Mouse (Mus musculus): ENCODE measurements around the gene Zfp385b. TPM values are rescaled to one million over a fixed set of nuclear protein-coding genes. Genes with fewer than 3 reads are reported as not detected.

The Zfp385b gene
- total RNA-seq (2021), result 1 to 10 TPM; 7.3 to 9.4 TPM
- long read RNA-seq, experiment 1, partial matches to known transcripts, result 0 of 1 reads
- long read RNA-seq, experiment 1, other reads (novel, unspliced or antisense), result 1 of 1 reads
- long read RNA-seq, experiment 2, partial matches to known transcripts, result 0 of 1 reads
- long read RNA-seq, experiment 2, other reads (novel, unspliced or antisense), result 0 of 1 reads

DNA sequence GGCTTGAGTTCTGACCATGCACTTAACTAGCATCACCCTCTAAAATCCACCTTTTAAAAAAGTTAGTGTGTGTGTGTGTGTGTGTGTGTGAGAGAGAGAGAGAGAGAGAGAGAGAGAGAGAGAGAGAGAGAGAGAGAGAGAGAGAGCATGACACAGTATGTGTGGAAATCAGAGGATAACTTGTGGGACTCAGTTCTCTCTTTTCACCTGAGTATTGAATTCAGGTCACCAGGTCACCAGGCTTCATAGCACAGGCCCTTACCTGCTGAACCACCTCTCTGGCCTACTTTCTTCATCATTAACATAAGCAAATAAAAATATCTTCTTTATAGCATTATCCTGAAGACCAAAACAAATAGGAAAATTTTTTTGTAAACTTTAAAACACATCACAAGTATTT, at the start of gene Zfp385b:
TSS of gene Zfp385b (minus strand) at position 101 of the 400 bp plus-strand sequence.
- no peak for DNase-seq

DNA sequence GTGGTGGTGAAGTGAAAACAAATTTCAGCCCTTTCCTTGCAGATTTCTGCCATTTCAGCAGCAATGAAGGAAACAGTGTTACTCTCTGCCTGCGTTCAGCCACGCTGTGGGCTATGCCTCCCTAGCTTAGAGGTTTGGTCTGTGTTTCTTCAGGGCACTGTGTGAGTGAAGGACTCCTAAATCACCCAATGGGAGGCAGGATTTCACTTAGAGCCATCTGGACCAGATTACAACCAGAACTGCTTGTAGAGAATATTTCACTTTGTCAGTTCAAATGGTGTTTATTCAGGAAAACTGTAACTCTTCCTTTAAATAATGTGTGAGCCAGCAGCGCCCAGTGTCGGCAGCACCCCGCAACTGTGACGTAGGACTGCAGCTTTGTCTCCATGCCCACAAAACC, 44.5 kb upstream of the Zfp385b start:
- no peak for DNase-seq

DNA sequence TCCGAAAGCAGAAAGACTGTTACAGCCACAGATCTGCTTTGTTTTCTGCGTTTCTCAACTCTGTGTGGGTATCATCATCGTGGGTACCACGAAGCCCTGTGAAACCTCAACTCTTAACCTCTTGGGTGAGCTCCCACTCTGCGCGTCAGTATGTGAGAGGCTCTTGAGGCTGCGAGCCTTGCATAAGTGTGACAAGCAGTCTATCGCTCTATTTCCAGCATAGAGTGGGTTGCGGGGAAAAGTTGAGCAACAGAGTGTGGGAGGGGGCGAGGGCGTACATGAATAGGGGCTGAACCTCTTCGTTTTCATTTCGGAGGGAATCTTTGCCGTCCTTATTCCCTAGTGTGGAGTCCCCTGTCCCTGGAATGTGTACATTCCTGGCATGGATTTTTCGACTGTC, 44.1 kb upstream of the Zfp385b start:
- DNase-seq, result peak in 1 of 2 experiments; percentile 12

DNA sequence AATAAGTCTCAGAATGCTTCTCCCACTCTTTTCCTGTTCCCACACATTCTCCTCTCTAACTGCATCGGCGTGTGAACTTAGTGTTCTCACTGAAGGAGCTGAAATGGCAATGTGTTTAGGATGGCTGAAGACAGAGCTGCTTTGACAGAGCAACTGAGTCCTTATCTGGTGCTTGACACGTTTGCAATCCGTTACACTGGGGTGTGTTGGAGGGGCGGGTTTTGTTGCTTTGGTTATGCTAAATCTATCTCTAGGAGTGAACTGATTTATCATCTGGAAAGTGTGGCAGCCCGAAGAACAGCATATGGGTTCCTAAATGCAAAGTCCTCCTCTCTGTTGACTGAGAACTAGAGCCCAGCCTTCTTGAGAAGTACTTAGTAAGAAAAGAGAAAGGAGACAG, 22.0 kb upstream of the Zfp385b start:
- DNase-seq, result no peak

DNA sequence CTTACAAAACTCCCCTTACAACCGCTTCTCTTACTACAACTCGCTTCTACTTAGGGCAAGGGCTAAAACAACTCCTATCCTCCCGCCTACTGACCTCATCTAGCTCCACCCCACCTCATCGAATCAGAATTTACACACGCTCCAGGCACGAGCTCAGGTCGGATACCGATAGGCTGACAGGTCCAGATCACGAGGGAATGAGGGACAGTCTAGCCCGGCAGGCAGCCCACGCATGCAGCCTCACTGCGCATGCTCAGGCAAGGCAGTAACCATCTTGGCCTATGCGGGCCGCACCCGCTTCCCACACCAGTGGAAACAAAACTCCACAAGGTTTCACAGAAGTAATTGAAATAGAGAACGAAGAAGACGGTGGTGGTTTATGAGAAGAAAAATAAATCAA, 20.1 kb upstream of the Zfp385b start:
- no peak for DNase-seq

DNA sequence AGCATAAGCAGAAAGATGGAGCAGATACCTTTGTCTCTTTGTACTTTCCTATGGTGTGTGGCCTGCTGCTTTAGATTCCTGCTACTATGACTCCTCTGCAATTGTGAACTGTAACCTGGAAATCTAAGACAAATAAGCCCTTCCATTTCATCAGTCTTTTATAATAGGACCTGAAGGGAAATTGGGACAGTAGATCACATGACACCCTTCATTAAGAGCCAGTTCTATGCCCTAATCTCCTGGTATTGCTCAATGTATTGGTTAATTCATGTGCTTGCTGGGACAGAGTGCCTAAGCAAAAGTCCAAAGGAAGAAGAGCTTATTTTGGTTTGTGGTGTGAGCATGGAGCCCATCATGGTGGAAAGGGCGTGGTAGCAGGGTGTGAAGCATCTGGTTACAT, 19.2 kb upstream of the Zfp385b start:
- no peak for DNase-seq

DNA sequence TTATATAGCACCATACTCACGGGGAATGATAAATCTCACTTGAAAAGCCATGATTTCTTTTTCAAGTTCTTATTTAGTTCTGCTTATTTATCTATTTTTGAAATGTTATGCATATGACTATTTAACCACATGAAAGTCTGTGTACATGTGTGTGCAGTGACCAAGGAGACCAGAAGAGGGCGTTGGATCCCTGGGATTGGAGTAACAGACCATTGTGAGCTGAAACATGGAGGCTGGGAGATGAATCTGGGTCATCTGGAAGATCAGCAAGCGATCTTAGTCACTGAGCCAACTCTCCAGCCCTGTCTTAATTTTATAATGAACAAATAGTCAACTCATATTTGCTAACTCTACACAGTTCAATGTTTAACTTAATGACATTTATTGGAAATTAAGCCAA, 16.3 kb upstream of the Zfp385b start:
- DNase-seq, result no peak

DNA sequence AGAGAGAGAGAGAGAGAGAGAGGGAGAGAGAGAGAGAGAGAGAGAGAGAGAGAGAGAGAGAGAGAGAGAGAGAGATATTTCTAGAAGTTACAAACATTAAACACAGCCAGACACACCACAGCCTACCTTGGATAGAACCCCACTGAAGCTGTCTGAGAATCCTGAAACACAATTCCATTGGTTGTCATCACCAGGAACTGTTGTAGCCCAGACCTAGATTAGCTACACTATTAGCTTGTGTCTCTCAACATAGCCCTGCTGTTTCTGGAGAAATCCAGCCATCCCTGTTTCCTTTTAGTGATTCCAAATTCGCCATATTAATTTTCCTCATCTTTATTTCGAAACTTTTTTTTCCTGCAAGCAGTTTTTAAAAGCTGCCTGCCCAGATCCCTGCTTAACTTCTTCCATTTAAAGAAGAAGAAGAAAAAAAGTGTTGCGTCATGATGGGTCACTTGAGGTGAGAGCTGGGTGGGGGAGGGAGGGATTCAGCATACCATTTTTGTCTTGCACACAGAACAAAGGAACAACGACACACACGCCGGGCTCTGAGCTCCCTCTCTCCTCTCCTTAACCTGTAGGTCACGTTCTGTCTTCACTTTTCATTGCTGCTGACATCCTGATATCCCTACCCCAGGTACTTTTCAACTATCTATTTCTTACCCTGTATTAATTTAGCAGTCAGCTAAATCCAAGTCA, 6.8 kb upstream of the Zfp385b start:
- peak; percentile 36 to 56 for DNase-seq

DNA sequence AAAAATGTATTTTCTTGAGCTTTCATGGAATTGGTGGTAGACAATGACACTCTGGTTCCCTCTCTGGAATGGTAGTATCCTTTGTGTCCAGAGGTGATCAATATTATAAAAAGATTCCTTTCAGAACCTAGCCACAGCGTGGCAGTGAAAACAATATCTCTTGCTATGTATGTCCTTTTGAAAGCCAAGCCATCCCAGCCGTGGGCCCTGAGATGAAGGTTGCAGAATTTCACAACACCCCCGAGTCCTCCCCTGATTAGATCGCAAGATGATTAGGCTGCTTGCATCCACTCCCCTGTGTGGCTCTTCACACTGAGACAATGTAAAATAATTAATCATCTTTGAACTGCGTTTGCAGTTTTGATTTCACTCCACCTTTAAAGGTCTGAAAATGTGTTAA, 3.6 kb upstream of the Zfp385b start:
- DNase-seq, result no peak

DNA sequence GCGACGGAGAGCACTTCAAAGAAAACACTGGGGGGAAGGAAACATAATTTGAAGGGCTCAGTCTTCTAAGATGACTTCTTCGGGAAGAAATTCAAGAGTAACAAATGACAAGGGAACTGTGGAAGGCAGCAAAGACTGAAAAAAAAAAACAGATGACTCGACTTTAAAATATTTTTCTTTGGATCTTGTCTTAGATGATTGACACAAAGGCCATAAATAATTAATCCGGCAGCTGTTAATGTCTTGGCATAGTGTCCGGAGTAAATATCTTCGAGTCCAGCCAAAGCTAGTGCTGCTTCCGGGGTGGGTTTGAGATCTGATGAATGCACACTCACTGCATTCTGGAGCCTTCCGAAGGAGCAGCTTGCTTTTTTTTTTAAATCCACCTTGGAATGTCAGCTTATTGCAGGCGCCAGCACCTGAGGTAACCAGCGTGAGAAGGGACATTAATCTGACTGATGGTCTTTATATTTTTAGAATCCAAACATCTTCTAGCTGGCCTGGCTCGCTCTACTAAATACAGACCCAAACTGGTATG, 2.0 kb downstream of the Zfp385b start:
- no peak for DNase-seq

DNA sequence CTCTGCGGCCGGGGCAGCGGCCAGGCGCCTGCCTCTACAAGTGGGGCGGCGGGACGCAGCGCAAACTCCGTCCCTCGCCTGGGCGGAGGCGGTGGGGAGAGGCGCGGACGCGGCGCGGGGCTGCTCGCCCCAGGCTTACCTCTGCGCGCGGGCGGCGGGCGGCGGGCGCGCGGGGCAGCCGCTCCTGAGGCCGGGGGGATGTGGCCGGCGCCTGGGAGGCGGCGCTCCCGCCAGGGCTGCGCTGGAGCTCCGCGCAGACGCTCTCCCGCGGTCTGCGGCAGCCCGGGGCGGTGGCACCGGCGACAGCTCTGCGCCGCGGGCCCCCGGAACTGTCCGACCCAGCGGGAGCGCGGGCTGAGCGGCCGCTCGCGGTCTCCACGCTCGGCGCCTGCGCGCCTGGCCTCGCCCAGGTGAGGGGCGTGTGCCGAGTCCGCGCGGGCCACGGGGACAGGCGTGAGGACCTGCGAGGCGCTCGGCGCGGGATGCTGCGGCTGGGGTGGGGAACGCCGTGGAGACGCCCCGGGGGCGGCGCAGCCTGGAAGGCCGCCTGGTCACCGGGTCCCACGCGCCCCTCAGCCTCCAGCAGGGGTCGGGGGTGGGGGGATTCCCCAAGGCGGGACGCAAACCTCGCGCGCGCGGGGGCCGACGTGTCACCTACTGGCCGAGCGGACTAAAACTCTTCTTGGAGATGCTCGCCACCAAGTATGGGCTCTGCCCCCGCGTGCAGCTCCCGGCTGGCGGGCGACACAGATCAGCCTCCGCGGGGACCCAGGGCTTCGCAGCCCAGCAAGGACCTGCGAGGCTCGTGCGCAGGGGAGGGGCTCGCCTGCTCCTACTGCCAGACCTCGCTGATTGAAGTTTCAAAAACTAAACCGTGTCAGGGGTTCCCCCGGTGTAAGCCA, 2.8 kb downstream of the Zfp385b start:
- peak; percentile 10 to 28 for DNase-seq

DNA sequence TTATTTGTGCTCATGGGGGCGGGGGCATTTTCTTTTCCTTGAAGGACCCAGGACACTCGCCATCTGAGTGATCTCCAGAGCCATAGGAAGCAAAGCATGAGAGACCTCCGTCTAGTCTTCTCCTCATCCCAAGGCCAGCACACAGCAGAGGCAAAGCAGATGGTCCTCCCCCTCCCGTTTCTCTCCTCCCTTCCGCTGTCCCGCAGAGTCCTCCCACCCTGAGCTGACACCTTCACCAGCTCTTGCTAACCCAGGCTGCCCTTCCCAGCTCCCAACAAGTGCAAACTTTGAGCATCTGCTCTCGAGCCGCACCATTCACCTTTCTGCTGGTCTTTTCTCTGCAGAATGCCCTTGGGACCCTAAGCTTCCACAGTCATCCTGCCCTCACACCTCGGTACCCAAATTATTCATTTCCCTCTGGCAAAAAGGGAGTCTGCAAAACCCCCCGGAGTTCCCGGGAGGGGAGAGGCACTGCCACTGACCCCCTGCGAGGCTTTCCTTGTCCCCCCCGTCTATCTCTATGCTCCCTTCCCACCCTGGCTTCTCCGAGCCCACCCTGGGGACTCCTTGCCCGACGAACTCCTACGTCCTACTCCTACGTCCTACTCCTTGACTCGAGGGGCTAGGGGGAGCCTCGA, 3.5 kb downstream of the Zfp385b start:
- DNase-seq, result no peak

DNA sequence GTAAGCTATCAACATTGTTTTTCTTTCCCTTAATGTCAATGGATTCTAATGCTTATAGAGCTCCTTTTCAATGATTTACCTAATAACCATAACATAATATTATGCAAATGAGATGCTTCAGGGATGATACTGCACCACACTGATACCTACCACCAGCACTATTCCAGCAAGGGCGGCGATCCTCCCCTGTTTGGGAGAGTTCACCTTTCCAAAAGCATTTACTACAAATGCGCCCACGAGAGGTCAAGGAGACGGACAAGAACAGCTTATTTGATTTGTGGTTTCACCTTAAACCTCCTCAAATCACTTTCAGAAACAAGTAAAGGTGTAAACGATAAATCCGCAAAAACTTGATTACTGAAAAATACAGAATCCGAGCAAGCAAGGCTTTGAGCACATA, 4.5 kb downstream of the Zfp385b start:
- no peak for DNase-seq

DNA sequence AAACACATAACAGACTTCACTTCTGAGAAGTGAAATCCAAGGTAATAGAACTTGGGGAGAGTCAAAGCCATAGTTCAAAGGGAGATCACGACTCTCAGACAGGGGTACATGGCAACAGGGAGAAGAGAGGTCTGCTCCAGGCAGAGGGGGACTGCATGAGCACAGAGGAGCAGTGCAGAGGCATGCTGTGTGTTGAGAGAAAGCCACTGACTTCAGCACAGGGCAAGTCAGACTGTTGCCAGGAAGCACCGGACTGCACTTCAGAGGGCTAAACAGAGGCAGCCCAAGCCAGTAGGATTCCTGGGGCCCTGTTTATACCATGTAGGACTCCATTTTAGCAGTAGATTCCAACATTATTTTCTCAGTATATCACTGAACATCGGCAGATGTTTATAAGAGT, 6.4 kb downstream of the Zfp385b start:
- no peak for DNase-seq

DNA sequence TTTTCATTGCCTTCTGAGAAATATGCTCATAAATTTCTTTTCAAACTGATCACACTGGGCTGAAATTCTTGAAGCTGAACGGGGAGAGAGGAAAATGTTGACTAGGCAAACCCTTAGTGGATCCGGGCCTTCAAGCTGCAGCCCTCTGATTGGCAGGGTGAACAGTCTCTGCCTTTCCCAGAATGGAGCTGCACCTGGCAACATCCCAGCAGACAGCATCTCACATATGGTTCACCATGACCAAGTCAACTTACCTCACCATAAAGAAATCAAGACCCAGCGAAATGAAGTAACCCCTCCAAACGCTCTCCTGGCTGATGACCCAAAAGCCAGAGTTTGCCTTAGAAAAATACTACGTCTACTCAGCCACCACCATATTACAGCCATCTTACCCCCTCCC, 8.7 kb downstream of the Zfp385b start:
- DNase-seq, result no peak

DNA sequence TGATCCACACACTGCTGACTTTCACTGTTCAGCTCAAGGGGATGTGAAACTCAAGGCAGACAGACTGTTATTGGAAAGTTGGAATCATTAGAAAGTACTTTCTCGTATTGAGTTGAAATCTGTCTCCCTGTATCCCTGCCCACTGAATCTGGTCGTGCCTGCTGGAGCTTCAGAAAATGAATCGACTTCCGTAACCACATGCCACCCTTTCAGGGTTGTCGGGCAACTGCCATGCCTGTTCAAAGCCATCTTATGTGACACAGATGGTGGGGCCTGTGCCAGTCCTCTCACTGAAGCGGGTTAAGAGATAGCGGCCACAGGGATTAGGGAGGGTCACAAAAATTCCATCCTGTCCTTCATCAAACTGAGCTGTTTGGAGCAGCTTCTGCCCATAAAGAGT, 14.7 kb downstream of the Zfp385b start:
- no peak for DNase-seq

DNA sequence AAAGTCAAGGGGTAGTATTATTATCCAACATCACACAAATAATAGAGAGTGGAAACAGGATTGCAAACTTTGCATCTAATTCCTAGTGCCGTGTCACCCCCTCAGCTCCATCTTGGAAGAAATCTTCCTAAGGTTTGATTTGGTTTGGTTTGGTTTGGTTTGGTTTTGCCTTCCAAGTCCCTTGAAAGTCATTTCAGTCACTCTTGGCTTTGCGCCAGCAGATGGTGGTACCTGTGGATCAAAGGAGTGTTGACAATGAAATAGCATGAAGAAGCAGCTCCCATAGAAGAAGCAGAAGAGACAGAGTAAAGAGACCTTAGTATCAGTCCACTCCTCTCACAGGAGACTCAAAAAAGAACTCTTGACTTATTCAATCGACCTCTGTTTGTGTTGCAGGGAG, 17.1 kb downstream of the Zfp385b start:
- no peak for DNase-seq

DNA sequence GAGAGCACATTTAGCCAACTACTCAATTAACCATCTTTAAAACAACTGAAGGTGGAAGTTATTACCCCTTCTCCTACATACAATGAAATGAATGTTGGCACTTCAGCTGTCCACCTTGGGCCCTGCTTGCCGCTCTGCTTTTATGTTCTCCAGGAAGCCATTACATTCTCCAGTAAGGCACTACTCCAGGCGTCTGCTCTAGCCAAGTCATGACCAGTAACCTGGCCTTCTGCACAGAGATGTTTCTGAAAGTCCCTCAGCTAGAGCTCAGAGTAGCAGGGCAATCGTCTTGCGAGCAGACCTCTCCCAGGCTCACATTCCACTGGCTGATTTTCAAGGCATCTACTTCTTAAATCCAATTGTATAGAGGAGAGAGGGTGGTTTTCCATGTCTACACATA, 18.0 kb downstream of the Zfp385b start:
- no peak for DNase-seq

DNA sequence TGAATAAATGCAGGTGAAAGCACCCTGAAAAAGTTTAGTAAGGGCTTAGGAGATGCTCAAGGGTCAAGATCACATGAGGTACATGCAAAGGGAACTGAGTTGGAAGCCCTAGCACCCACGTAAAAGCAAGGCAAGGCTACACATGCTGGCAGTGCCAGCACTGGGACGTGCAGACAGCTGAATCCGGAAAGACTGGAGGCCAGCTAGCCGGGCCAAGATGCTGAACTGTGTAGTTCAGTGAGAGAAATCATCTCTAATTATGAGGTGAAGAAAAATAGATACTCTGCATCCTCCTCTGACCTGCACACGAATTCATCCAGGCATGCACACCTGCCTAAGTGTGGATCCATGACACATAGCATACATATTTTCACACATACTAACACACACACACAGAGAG, 18.4 kb downstream of the Zfp385b start:
- DNase-seq, result no peak

DNA sequence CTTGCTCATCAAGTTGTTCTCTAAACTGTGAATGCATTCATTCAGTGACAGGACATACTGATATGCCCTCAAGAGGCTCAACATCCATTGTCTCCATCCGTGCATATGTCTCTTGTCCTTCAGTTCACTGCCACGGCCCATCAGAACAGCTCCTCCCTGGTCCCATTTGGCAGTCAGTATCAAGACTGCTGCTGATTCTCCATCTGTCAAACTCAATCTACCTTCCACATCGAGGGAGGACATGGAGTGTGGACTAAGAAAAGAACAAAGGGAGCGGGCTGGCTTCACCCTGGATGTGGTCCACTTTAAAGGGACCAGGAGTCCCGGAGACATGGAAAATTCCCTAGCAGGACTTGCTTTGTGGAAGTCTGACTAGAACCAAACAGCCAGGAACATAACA, 22.2 kb downstream of the Zfp385b start:
- DNase-seq, result no peak

DNA sequence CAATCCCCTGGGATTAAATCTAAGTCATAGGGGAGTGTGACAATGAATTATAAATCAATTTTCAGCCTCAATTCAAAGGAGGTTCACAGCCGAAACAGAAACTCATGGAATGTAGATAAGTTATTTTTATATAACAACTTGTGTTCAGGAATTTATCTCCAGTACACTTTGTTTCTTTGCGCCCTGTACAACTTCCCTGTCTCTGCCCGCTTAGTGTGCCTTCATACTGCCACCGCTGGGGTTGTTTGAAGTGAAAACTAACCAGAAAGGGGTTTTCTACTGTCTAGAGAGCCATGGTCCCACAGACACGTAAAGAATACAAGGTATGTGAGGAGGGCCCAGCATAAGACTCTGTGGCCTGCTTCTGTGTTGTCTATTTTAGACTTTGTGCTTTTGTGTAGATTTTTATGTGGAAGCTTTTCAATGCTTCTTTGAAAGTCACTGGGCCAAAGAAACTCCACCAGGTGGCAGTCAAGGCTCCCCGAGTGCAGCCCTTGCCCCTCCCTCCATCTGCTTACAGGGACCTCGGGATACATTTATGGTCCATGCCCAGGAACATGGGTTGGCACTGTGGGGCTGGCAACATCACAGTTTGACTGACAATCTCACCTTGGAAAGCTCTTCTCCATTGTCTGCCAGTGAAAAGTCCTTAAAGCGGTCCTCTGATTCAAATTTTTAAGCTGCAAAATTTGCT, 23.4 kb downstream of the Zfp385b start:
- peak; percentile 55 to 58 for DNase-seq

DNA sequence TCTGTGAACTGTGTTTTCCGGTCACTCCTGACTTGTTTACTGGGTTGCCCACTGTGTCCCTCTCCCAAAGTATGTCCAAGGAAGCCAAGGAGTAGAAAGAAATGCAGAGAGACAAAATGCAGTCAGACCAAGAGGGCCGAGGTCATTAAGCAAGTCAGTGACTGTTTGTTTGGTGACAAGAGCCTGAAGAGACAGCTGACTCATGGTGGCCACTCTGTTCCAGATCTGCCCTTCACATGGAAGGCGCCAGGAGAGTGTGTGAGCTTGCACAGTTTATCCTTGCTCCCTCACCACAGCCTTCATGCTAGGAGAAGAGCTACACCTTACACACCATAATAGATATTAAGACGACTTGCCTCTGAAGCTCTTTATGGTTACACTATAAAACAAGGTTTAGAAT, 28.6 kb downstream of the Zfp385b start:
- peak; percentile 15 to 19 for DNase-seq
